ENCODE assay signal across 26 mouse cellular contexts in genomic region chr11:80589387-80589786, GRCm38 (mm10).
"Had no signal": no experiment of that assay in that cellular context is flagged by ENCODE, and none has a peak within 500 bp of the region (broad histone marks: within the 10 kb centered on the region; RNA-seq: fewer than 3 reads in every experiment).

No protein-coding gene starts in this region.

- H3K4me3 ChIP-seq: heart, adult 2 months; heart, embryonic 10.5 days; heart, embryonic 12.5 days; hindbrain, embryonic 10.5 days; intestine, embryonic 15.5 days; kidney, embryonic 15.5 days; limb, embryonic 13.5 days; limb, embryonic 15.5 days; liver, embryonic 12.5 days had no signal

- H3K4me2 ChIP-seq: heart, embryonic 12.5 days; hindbrain, embryonic 14.5 days; intestine, embryonic 15.5 days; kidney, embryonic 15.5 days; limb, embryonic 13.5 days; limb, embryonic 15.5 days; liver, embryonic 12.5 days had no signal

- H3K36me3 ChIP-seq: hindbrain, embryonic 10.5 days; limb, embryonic 13.5 days; liver, embryonic 12.5 days had no signal

- H3K4me1 ChIP-seq: intestine, embryonic 15.5 days; kidney, embryonic 15.5 days; limb, embryonic 15.5 days; liver, embryonic 12.5 days had no signal

- DNase-seq: gastrocnemius, postnatal 14 days; gastrocnemius, postnatal 36 days; heart, adult 11 months; heart, adult 2 months; heart, postnatal 10 days; heart, postnatal 4 days; kidney, adult 2 months; kidney, adult 9 months; kidney, postnatal 14 days; kidney, postnatal 36 days; layer of hippocampus, adult 9-11 months; layer of hippocampus, postnatal 36 days; left cerebral cortex, postnatal 4 days had no signal

- H3K9ac ChIP-seq: heart, embryonic 12.5 days; hindbrain, embryonic 14.5 days; intestine, embryonic 15.5 days; kidney, embryonic 15.5 days; limb, embryonic 13.5 days; limb, embryonic 15.5 days; liver, embryonic 12.5 days; liver, embryonic 14.5 days had no signal

- H3K9me3 ChIP-seq: heart, embryonic 10.5 days; heart, embryonic 12.5 days; hindbrain, embryonic 10.5 days; intestine, embryonic 15.5 days; kidney, embryonic 15.5 days; limb, embryonic 13.5 days; limb, embryonic 15.5 days; liver, embryonic 12.5 days had no signal

- ATAC-seq: inflammation-experienced regulatory T-cells, adult 6 months; intestine, embryonic 15.5 days; intestine, postnatal 0 days; liver, embryonic 12.5 days had no signal

- H3K27me3 ChIP-seq: heart, embryonic 12.5 days; intestine, embryonic 15.5 days; kidney, embryonic 15.5 days; limb, embryonic 13.5 days; limb, embryonic 15.5 days; liver, embryonic 12.5 days had no signal

- H3K27ac ChIP-seq: heart, adult 2 months; heart, embryonic 10.5 days; hindbrain, embryonic 10.5 days; hindbrain, embryonic 14.5 days; intestine, embryonic 15.5 days; kidney, embryonic 15.5 days; kidney, postnatal 0 days; limb, embryonic 13.5 days; limb, embryonic 15.5 days; liver, embryonic 12.5 days; liver, embryonic 14.5 days had no signal
